Mouse (Mus musculus): Measurements from ENCODE around the gene Eva1c.
"Not testable (repeated sequence)": the region's sequence is repeated elsewhere in the genome, so short reads cannot be mapped to it uniquely, and the experiment has no call there.

Gene Eva1c

DNA sequence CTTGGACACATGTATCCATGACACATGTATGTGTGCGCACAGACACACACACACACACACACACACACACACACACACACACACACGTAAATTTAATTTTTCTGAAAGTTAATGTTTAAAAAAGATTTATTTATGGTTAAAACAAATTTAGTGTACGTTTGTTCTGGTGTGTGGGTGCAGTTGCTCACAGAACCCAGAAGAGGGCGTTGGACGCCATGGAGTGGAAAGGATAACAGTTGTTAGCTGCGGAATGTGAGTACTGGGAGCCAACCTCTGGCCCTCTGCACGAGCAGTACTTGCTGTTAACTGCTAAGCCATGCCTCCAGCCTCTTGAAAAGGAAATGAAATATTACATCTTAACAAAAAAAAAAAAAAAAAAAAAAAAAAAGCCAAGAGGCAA lies at the start of gene Eva1c:
TSS of gene Eva1c (plus strand) at position 263 of the 400 bp plus-strand sequence.
- no peak for DNase-seq (ENCODE audit: low read depth, low spot score)

DNA sequence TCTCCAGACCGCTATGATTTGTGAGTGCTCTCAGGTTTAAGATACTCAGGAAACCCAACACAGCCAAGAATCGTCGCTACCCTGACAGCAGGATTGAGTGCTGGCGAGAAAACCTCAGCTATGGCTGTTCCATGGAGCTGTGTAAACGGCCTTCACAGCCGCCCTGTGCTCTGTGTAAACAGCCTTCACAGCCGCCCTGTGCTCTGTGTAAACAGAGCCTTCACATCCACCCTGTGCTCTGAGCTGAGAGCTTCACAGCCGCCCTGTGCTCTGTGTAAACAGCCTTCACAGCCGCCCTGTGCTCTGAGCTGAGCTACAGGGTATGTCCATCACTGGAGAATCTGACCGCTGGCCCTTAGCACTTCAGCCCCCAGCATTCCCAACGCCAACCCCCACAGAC lies 46.7 kb upstream of the Eva1c start:
- no peak for DNase-seq (ENCODE audit: low read depth, low spot score)

DNA sequence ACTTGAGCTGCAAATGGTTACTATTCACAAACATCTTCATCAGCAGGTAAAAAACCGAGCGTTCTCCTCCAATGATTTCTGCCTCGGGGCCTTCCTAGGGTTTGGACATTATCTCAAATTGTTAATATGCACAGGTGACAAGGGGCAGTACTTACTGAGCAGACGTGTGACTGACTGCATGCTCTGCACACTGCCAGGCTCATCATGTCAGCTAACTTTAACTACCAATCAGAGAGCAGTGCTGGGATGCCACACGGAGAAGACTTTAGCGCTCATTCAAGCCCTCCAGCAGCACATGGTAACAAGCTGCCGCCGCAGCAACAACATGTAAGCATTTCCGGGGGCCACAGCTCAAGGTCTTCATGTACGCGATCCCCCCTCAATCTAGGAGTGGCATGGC lies 43.2 kb upstream of the Eva1c start:
- no peak for DNase-seq (ENCODE audit: low read depth, low spot score)

DNA sequence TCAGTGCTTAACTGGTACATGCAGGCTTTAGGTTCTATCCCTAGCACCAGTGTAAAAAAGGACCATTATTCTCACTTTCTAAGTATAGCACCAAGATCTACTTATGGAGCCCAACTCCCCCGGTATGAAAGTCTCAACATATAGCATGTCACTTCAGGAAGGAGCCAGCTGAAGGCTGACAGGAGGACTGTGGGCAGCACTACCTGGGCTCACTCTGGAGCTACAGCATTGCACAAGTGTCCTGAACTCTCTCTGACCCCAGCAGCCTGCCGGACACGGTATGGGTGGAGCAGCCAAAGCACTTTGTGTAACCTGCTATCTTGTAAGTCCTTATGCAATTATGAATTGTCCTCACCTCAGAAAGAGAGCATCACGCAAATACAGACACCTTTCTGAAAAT lies 41.3 kb upstream of the Eva1c start:
- DNase-seq (ENCODE audit: low read depth, low spot score) = no peak

DNA sequence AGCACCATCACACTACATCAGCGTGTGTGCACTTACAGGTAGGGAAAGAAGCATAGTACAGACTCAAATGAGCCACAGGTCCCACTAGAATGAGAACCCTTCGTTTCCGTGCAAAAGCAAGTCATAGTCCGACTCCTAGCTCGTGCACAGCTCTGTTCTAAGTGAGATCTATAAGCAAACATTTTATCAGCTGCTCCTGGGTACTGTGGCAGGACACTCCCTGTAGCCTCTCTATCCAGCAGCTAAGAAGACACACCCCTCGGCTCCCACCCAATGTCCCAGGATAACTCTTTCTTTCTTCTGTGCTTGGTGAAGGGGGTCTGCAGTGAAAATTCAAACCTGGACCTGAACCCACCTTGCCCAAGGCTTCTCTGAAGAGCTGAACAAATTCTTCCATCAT lies 37.9 kb upstream of the Eva1c start:
- no peak for DNase-seq (ENCODE audit: low read depth, low spot score)

DNA sequence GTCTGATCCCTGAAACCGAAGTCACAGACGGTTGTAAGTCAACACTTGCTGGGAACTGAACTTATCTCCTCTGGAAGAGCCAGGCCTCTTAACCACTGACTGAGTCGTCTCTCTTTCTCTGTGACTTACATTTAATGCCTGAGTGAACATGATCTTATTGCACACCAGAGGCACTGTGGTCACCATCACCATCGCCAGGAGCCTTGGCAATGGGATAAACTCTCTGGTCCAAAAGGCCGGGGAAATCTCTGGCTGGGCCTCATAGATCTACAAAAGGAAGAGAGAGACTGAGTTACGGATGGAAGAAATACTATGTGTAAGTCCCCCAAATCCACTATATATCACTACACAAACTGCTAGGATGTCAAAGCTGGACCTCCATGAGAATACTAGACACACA lies 35.6 kb upstream of the Eva1c start:
- no peak for DNase-seq (ENCODE audit: low read depth, low spot score)

DNA sequence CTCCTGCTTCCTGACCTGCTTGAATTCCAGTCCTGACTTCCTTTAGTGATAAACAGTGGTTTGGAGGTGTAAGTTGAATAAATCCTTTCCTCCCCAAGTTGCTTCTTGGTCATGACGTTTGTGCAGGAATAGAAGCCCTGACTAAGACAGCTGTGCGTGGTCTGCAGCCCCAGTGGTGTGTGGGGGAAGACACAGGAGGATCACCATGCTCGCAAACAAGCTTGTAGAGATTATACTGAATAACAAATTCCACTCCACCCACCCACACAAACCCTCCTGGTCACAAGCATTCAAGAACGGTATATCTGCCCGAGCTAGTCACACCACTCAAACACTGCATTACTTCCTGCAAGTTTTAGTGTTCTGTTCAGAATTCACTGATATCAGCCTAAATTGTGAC lies 34.5 kb upstream of the Eva1c start:
- DNase-seq (ENCODE audit: low read depth, low spot score) = no peak

DNA sequence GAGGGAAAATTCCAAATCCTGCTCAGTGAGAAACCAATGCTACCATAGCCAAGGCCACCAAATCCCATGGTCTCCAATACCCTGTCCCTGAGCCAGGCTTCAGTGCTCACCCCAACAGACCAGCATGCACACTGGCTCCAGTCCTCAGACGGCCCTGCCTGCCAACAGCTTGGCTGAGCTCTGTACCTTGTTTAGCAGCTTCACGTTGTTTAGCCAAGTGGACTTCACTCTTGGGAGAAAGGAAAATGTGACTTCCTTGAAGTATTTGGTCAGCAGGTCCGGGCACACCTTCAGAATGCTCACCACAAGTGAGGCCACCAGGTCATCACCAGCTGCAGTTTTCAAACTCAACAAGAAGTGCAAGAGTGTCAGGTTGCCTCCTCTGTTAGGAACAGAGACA lies 34.0 kb upstream of the Eva1c start:
- no peak for DNase-seq (ENCODE audit: low read depth, low spot score)

DNA sequence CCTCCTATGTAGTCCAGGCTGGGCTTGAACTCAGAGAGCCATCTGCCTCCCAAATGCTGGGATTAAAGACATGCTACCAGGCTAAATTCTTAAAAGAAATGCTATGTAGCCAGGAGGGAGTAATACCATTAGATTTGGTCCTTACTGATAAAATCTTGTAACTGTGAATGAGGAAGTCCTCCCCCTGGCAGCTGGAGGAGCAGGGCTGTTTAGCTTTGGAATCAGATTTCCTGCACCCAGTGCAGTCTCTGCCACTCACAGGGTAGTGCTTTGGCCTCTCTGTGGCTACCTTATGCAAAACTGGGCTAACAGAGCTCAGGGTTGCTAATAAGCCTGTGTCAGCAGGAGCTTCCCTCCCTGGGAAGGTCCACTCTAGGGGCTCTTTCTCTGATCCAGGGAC lies 31.8 kb upstream of the Eva1c start:
- no peak for DNase-seq (ENCODE audit: low read depth, low spot score)

DNA sequence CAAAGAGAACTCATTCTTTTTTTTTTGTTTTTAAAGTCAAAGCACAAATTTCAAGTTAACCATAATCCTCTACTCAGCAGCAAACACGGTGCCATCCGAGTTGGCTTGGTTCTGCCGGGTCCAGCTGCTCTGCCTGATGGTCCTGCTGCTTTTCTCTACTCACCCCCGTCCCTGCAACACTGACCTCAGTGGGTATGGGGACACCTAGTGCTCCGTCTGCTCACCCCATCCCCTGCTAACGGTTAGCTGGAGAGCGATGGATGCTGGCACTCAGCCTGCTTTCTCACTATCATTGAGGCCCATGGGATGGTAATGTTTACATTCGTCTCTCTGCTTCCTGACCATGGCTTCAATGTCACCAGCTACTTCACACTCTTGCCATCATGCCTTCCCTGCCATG lies 28.1 kb upstream of the Eva1c start:
- DNase-seq (ENCODE audit: low read depth, low spot score) = no peak

DNA sequence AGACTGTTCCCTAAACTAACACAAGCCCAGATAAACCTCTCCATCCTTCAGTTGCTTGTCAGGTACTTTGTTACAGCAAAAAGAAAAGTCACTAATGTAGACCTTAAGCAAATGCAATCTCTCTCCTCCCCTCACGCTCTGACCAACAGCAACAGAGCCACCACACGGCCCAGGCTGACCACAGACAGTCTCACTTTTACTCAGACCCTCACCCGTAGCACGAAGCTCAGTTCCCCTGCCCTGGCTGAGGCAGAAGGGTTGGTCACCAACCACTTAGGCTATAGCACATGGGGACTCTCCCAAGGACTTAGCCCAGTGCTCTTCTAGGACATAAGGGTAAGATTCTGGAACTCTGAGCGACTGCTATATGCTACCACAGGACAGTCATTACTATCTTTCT lies 27.7 kb upstream of the Eva1c start:
- DNase-seq (ENCODE audit: low read depth, low spot score) = no peak

DNA sequence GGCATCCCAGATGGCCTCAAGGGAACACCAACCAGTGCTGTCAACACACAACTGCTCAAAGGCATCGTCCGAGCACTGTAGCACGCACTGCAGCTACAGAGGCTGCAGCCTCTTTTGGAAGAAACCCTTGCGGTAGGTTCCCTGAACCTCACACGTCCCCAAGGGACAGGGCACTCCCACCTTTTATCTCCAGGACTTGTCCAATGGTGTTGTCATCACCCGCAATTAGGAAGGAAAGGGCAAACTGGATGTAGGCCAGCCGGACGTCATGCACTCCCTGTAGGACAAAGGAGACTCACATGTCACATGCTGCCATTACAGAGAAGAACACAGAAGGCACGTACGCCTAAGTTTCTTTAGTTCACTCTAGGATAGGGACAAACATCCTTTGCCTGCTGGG lies 26.7 kb upstream of the Eva1c start:
- DNase-seq (ENCODE audit: low read depth, low spot score) = no peak

DNA sequence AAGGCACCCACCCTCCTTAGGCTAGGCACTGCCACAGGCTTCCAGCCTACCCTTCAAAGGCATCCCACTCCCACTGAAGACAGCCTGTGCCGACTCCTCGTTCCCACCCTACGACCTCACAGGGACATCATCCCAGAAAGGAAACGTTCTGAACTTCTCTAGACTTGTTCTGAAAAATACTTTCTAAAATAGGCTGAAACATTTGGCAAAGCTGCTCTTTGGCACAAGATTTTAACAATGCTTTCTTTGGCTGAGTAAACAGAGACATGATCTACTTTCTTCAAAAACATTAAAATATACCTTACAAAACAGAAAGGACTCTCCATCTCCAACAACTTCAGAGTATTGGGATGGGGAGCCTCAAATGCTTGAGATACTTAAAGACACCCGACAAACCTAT lies 25.3 kb upstream of the Eva1c start:
- DNase-seq (ENCODE audit: low read depth, low spot score) = no peak

DNA sequence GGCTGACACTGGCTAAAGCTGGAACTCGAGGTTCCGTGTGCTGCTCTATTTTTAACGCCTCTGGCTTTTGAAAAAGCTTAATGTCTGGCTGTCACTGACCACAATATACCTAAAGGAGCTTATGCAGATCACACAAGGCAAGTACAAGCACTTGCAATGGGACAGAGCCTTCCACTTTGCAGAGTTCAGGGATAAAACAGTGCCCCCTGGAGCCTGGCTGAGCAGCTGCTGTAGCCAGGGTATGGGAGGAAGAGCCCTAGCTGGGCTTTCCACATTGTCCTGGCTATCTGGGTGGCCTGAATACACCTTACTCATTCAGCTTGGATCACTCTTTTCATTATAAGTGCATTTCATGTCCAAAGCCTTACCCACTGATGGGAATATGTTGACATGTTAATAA lies 24.6 kb upstream of the Eva1c start:
- DNase-seq (ENCODE audit: low read depth, low spot score) = no peak

DNA sequence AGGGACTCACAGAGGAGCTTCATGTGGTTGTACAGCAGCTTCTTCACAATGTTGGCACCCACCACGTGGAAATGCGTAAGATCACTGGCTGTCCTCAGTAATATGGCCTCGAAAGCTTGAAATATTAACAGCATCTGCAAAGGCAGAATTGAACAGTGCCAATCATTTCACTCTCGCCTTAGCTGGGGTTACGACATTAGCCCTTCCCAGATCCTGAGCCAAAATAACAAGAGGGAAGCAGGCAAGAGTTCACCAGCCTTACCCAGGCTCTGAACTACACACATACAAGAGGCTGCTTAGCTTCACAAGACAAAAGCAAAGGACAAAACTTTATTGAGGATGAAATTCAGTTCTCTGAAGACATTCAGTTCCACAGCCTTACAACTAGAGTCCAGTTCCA lies 22.1 kb upstream of the Eva1c start:
- no peak for DNase-seq (ENCODE audit: low read depth, low spot score)

DNA sequence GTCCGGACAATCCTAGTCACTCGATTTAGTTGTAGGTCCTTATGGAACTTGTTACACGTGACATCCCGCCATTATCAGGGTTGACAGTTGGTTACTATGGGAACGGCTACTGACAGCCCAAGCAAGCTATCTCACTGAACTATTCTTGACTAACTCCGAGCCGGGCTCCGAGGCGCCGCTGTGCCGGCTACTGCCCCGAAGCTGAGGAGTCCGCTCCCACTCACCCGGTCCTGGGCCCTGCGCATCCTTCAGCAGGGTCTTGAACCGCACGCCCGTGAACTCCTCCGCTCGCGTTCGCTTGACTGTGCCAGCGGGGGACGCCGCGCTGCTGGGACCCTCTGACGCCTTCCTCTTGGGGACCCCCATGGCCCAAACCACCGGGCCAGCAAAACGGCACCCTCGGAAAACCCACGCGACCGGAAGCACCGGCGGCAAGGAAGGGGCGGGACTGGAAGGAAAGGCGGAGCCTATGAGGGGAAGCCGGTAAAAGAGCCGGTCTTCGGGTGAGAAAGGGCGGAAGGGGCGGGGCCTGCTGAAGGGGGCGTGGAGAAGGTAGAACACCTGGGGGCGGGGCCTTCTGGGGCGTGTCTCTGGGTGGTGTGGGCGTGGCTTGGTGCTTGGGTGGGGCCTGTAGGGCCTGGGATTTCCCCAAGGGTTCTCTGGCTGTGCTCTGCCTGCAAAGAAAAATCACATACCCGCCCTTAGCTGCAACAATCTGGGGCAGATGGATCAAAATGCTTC lies 16.4 kb upstream of the Eva1c start, which contains the start of gene Urb1:
TSS of gene Urb1 (minus strand) at position 439 of the 741 bp plus-strand sequence.
- DNase-seq (ENCODE audit: low read depth, low spot score) = peak; percentile 78

DNA sequence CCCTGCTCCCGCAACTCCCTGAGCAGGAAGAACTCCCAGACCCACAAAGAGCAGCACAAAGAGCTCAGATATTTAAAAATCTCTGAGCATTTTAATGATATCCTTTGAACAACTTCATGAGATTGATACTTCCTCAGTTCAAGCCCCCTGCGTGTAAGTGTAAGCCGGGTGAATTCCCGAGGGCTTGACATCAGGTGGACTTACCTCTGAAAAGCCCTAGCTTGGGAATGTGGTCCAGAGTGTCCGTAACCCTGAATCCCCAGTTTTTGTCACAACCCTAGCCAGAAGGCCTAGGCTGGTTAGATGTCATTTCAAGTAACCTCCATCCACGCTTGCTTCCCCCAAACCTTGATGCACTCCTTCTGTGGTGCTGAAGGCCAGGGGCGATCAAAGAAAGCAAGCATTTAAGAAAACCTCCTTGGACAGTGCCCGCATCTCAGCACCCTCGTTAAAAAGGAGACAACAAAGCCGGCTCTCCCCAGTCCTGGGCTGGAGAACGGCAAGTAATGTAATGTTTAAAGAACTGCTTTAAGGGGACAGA lies 15.7 kb upstream of the Eva1c start:
- no peak for DNase-seq (ENCODE audit: low read depth, low spot score)

DNA sequence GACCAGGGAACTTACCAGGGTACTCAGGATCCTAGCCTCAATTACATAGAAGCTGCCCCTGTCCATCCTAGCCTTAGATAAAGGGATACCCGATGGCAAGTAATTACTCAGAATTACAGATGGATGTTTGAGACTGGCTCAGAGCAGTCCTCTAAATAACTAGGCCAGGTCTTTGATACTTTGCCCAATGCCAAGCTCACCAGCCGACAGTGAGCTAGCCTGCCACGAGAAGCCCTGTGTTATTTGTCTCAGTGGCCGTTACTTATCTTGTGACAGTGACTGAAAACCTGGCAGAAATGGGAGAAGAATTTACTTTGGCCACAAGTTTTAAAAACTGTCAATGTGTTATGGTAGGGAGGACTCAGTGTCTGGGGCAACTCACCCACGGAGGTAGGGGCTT lies 14.4 kb upstream of the Eva1c start:
- DNase-seq (ENCODE audit: low read depth, low spot score) = no peak

DNA sequence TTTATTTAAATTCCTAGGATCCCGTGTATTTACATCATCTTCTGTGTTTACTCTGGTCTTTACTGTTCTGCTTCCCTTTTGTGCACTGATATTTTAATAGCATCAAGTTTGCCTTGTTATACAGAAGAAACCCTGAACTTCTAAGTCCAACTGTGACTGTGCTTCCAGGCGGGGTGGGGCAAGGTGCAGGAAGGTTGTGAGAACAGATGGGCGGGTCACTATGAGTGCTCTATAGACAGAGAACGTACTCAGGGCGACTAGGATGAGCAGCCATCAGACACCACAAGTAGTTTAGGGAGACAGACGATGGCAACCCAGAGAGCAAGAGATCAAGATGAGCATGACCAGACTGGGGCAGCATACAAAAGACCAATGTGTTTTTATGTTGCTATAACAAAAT lies 6.2 kb upstream of the Eva1c start:
- no peak for DNase-seq (ENCODE audit: low read depth, low spot score)

DNA sequence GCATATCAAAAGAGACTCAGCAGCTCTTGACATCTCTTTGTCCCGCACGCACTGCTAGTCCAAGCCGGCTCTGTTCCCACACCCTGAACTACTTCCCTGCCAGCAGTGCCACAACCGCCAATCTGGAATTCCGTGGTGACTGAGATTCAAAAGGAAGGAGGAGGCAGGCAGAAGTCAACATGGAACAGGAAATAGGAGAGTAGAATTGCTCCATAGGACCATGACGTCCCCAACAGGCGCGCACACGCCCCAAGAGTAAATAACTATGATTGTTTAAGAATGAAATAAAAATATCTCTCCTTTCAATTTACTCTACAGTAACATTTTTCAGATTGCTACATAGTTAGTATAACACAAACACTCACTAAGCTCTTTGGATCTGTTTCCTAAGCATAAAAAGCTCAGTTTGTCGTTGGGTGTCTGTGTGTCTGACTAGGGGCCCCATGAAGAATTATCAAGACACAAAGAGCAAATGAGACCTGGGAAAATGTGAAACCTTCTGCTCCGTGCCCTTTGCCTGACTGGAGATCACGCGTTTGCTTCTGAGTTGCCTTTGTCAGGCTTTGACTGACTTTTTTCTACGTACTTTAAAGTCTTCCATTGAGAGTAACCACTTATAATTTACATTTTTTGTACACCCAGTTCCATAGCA lies 5.3 kb upstream of the Eva1c start:
- DNase-seq (ENCODE audit: low read depth, low spot score) = no peak

DNA sequence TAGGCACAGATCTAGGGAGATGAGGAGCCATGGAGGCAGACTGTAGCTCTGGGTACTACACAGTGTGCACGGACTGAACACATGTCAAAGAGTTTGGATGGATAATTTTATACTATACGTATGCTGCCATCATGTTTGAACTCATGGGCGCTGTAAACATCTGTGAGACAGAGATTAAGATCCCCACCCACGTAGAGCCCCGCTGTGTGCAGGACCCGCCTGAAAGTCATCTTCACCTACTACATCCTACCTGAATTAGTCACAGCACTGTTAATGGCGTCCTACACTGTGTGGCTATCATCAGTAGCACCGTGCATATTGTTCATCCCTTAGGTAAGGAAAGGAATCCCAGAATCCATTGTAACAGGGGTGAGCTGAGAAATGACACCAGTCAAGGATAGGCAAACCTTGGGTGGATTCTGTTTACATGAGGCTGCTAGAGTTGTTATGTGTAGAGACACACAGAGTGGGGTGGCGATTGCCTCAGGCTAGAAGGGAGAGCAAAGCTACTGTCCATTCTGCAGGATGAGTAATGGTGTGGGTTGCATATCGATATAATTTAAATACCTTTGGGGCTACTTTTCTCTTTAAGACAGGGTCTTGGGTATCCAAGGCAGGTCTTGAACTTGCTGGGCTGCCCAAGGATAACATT lies 4.1 kb upstream of the Eva1c start:
- no peak for DNase-seq (ENCODE audit: low read depth, low spot score)

DNA sequence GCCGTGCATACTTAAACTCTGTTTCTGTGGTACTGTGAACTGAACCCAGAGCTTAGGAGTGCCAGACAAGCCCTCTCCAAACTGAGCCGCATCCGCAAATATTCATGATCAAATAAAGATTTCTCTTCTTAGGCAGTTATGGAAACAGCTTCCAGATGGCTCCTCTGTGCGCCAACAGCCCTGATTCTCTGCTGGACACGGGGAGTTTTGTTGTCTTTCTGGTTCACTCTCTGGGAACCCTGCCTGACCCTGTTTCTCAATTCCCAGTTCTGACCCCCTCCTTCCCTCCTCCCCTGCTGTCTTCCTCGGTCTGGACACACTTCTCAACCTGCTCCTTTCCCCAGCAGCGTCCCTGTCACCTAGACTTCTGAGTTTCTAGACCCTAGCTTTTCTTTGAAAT lies 3.5 kb upstream of the Eva1c start:
- DNase-seq (ENCODE audit: low read depth, low spot score) = no peak

DNA sequence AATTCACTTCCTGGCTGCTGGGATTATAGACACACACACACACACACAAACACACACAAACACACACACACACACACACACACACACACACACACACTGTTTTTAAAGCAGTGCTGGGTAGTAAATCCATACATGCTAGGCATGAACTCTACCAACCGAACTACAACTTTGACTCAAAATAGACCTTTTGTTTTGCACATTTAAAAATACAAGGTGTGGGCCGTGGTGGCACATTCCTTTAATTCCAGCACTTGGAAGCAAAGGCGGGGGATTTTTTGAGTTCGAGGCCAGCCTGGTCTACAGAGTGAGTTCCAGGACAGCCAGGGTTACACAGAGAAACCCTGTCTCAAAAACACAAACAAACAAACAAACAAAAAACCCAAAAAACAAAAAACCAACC lies 2.5 kb upstream of the Eva1c start:
- not testable (repeated sequence) for DNase-seq (ENCODE audit: low read depth, low spot score)

All from brain, embryonic 18.5 days (tissue).